Mouse (Mus musculus) kidney, postnatal 14 days (tissue): ENCODE measurements around the gene Rad51ap2.

Experiments
- DNase-seq: peaks from one replicate; pipeline ENCODE4 v3.0.0; 2022; ENCODE audit warnings: mixed read lengths

The Rad51ap2 gene

GRCm38 (mm10) chr12:11455549-11456194 lies at the start of gene Rad51ap2:
Gene Rad51ap2, plus strand, starts transcription at chr12:11456079.
- peak; percentile 92 for DNase-seq

GRCm38 (mm10) chr12:11407679-11408078 lies 48.2 kb upstream of the Rad51ap2 start:
- no peak for DNase-seq

GRCm38 (mm10) chr12:11418112-11418511 lies 37.8 kb upstream of the Rad51ap2 start:
- DNase-seq = no peak

- no peak for DNase-seq
Observed at GRCm38 (mm10) chr12:11427396-11427795, 28.5 kb upstream of the Rad51ap2 start.

DNA sequence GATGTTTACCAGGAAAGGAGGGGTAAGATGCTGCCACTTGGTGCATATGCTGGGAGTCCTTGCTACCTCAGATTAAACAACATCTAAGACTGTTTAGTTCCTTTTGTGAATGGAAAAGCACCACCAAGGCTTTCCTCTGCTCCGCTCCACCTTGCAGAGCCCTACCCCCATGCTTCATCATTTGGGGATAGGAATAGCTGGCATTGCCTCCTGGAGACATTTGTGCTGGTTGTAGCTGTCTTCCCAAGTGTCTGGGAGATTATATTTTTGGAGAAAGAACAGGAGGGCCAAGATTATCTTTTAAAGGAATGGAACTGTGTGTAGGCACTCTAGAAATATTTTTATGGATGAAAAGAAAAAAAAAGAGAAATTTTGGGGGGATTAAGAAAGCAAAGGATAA lies 22.8 kb upstream of the Rad51ap2 start:
- DNase-seq = no peak

DNA sequence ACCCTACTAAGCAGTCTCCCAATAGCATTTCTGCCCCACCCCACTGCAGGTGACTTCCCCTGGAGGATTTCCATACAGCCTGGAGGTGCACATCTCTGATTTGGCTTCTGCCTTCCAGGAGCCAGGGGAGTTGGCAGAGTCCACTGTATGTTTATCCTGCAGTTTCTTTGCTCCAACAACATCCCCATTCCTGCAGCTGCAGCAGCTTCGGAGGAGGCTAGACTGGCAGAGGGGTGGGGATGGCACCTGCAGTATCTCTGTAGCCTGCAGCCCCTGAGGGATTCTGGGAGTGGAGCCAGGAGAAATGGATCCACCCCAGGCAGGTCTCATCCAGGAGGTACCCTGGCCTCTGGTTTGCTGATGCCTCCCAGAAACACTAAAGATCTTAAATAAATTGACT lies 22.2 kb upstream of the Rad51ap2 start:
- no peak for DNase-seq

GRCm38 (mm10) chr12:11434446-11434845 lies 21.4 kb upstream of the Rad51ap2 start:
- no peak for DNase-seq

GRCm38 (mm10) chr12:11435246-11436022 lies 20.4 kb upstream of the Rad51ap2 start:
- DNase-seq = no peak

DNA sequence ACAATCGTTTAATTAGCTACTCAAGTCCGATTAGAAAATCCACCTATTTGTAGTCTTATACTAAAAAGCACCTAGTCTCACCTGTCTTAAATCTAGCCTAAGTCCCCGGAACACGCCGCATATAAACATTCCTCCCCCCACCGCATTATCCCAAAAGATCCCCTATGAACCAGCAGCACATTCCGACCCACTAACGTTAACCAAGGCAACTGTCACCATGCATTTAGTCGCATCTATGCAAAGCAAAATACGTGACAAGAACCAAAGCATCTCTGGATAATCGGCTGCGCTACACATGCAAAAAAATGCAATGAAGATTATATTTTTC lies 19.9 kb upstream of the Rad51ap2 start:
- no peak for DNase-seq

- peak; percentile 73 for DNase-seq
Observed at GRCm38 (mm10) chr12:11436497-11437265, 19.2 kb upstream of the Rad51ap2 start, which contains the start of gene Vsnl1. Gene Vsnl1, minus strand, starts transcription at chr12:11436613.

DNA sequence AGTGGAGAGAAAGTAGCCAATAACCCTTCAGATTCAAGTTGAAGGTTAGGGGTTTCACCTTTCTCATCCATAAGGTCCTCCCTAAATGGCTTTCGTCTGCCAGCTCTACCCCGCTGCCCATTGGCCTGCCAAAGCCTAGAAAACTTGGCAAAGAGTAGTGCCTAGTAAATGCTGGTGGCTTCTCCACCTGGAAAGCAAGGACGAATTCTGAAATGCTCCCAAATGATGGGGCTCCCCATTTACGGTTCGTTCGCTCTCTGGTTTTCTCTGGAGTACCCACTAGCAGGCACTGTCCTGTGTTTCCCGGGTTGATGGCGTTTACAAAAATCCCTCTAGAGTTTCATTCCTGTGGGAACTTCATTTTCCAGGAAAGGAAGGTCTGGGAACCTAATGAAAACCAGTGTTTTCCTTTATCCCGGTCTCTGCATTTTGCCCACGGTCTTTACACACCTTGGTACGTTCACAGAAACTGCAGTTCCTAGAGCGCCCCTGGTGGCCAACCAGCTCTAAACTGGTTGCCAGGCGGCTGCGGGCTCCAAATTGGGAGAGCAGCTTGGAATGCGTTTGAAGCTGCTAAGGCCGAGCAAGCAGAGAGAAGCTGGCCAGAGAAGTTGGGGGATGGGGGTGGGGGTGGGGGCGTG lies 18.5 kb upstream of the Rad51ap2 start:
- DNase-seq = peak; percentile 66

- peak; percentile 6 for DNase-seq
Observed at GRCm38 (mm10) chr12:11437907-11438447, 17.9 kb upstream of the Rad51ap2 start.

GRCm38 (mm10) chr12:11454146-11454545 lies 1.7 kb upstream of the Rad51ap2 start:
- DNase-seq = no peak

DNA sequence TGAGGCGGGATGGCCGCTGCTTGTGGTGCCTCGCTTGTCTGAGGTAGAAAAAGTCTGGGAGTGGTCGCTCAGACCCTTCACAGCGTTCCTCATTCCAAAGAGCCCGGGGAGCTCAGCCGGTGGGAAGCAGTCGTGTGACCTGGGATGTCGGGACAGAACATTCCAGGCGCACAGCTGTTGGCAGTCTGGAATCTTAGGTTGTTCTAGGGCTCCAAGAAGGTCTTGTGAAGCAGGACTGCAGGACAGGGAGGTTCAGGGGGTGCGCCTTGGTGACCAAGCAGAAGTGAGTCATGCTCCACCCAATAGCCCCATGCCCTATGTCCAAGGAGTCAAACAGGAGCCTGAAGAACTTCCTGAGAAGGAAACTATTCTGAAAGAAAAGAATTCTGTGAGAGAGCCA lies 334 bp downstream of the Rad51ap2 start:
- no peak for DNase-seq

DNA sequence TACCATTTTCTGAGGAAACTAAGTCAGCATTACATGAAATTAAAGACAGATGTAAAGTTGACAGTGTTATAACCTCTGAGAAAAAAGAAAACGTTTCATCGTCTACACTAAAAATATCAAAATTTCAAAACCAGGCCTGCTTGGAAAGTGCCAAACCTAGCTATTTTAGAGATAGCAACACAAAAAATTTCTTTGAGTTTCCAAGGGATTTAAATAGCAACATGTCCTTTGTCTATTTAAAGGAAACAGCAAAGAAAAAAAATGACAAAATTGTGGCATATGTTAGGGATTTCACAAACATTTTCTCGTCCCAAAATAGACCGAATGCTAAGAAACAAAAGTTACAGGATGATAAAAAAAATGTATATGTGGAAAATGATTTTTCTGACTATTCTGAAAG lies 753 bp downstream of the Rad51ap2 start:
- DNase-seq = no peak
